Mouse (Mus musculus) activated CD4-positive, CD25-positive, alpha-beta regulatory T cell, adult 9 weeks (primary cell): Measurements from ENCODE around the gene Vmn1r112. TPM values are rescaled to one million over a fixed set of nuclear protein-coding genes. Genes with fewer than 3 reads are reported as not detected.

ENCODE experiments used
- polyA plus RNA-seq: library from polyadenylated mRNA; unstranded; fragments of 100-300 nt; shearing (Covaris generic); gene quantifications from one replicate; pipeline ENCODE4 v1.2.1, GENCODE M21; 2017

The Vmn1r112 gene
- not detected for polyA plus RNA-seq

DNA sequence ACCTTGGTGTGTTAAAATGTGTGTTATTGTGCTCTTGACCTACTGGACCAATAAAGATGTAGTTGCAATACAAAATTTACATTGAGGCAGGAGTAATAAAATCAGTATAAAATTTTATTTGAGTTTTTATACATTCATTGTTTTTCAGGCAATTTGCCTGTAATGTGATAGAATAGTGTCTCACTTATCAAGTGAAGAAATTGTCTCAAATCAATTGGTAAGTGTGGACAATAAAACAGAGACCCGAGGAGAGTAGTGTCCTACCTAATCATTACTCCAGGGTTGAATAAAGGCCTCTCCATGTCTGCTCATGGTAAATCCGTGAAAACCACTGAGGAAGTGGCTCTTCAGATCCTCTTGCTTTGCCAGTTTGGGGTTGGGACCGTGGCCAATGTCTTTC is at the start of gene Vmn1r112:
Gene Vmn1r112, plus strand, starts transcription at position 301 of the 400 bp plus-strand sequence.

GRCm38 (mm10) chr7:20730524-20730923 is 40.5 kb upstream of the Vmn1r112 start, which contains the start of gene Gm10668:
Gene Gm10668, minus strand, starts transcription at chr7:20730624.

GRCm38 (mm10) chr7:20786985-20787384 is 16.0 kb downstream of the Vmn1r112 start, which contains the start of gene Vmn1r113:
Gene Vmn1r113, plus strand, starts transcription at chr7:20787285.

GRCm38 (mm10) chr7:20812086-20812485 is 41.1 kb downstream of the Vmn1r112 start, which contains the start of gene Vmn1r114:
Gene Vmn1r114, minus strand, starts transcription at chr7:20812186.

Other genes with a start within 250 kb of the Vmn1r112 start
- gene Vmn1r104, start 237.3 kb upstream of the Vmn1r112 start, polyA plus RNA-seq: not detected
- not detected for gene Gm5726, start 225.4 kb upstream of the Vmn1r112 start, polyA plus RNA-seq
- gene Gm4141, start 194.9 kb upstream of the Vmn1r112 start, polyA plus RNA-seq: not detected
- not detected for gene Gm4513, start 172.2 kb upstream of the Vmn1r112 start, polyA plus RNA-seq
- not detected for gene Vmn1r107, start 102.3 kb upstream of the Vmn1r112 start, polyA plus RNA-seq
- not detected for gene Vmn1r111, start 68.0 kb upstream of the Vmn1r112 start, polyA plus RNA-seq
- not detected for gene Gm10668, start 40.6 kb upstream of the Vmn1r112 start, polyA plus RNA-seq
- gene Vmn1r113, start 16.1 kb downstream of the Vmn1r112 start, polyA plus RNA-seq: not detected
- gene Vmn1r114, start 41.0 kb downstream of the Vmn1r112 start, polyA plus RNA-seq: not detected
- gene Vmn1r115, start 73.8 kb downstream of the Vmn1r112 start, polyA plus RNA-seq: not detected
- gene Vmn1r116, start 101.1 kb downstream of the Vmn1r112 start, polyA plus RNA-seq: not detected
- gene Vmn1r117, start 112.9 kb downstream of the Vmn1r112 start, polyA plus RNA-seq: not detected
- gene Vmn1r118, start 141.2 kb downstream of the Vmn1r112 start, polyA plus RNA-seq: not detected
- gene Vmn1r119, start 241.3 kb downstream of the Vmn1r112 start, polyA plus RNA-seq: not detected